Mouse (Mus musculus) megakaryocyte-erythroid progenitor cell, adult 5 weeks (primary cell): ENCODE measurements around the gene Pdss1. TPM values are rescaled to one million over a fixed set of nuclear protein-coding genes. Genes with fewer than 3 reads are reported as not detected.

Experiments used
- polyA plus RNA-seq: library from polyadenylated mRNA; stranded (reverse); fragments of >175 nt; gene quantifications from 2 replicates; pipeline ENCODE4 v1.2.3, GENCODE M21; 2012

Pdss1 gene
- polyA plus RNA-seq = 11.6 and 15.7 TPM in 2 replicates

GRCm38 (mm10) chr2:22895282-22896273 is at the start of gene Pdss1:
Gene Pdss1, plus strand, starts transcription at chr2:22895522.

Other genes with a start within 250 kb of the Pdss1 start
- gene Apbb1ip, start 121.4 kb upstream of the Pdss1 start, polyA plus RNA-seq = 71.2 and 86.2 TPM in 2 replicates
- 65.0 and 68.2 TPM in 2 replicates for gene Abi1, start 144.7 kb downstream of the Pdss1 start, polyA plus RNA-seq
- gene Acbd5, start 172.6 kb downstream of the Pdss1 start, polyA plus RNA-seq = 6.4 and 9.3 TPM in 2 replicates